Mouse (Mus musculus): ENCODE measurements around the gene Kcnc3. TPM values are rescaled to one million over a fixed set of nuclear protein-coding genes. Genes with fewer than 3 reads are reported as not detected.

Gene Kcnc3
- polyA plus RNA-seq, 1 experiment from 2014 or later, result 0.18 TPM

- no peaks in the 10 kb centered on the region for H3K27me3 ChIP-seq (ENCODE audit: control insufficient read depth, insufficient read depth, low read length)
- no peak overlapping the region for H3K27ac ChIP-seq (ENCODE audit: low read depth, low read length)
- H3K36me3 ChIP-seq (ENCODE audit: control insufficient read depth, insufficient read depth, low read length), result no peaks in the 10 kb centered on the region
- ATAC-seq (ENCODE audit: low FRiP score, low TSS enrichment), result no peak
- no peak overlapping the region for H3K4me2 ChIP-seq (replicated peaks; ENCODE audit: low read depth, low read length)
- no peak overlapping the region for H3K9ac ChIP-seq (ENCODE audit: low read depth, low read length)
- no peaks in the 10 kb centered on the region for H3K9me3 ChIP-seq (ENCODE audit: control insufficient read depth, low read length)
- H3K4me3 ChIP-seq (ENCODE audit: low read length), result no peak overlapping the region
- H3K4me1 ChIP-seq (ENCODE audit: control insufficient read depth, insufficient read depth, low read length), result no peaks in the 10 kb centered on the region
- WGBS, result 40% methylated on average over 8 of the region's 8 CpGs
Measured at GRCm38 (mm10) chr7:44563284-44563683, 27.2 kb upstream of the Kcnc3 start.

GRCm38 (mm10) chr7:44564486-44564885 lies 26.0 kb upstream of the Kcnc3 start:
- no peaks in the 10 kb centered on the region for H3K9me3 ChIP-seq (ENCODE audit: control insufficient read depth, low read length)
- WGBS, result 80% methylated on average over 10 of the region's 10 CpGs
- H3K4me3 ChIP-seq (ENCODE audit: low read length), result no peak overlapping the region
- ATAC-seq (ENCODE audit: low FRiP score, low TSS enrichment), result no peak
- H3K4me1 ChIP-seq (ENCODE audit: control insufficient read depth, insufficient read depth, low read length), result no peaks in the 10 kb centered on the region
- H3K4me2 ChIP-seq (replicated peaks; ENCODE audit: low read depth, low read length), result no peak overlapping the region
- no peaks in the 10 kb centered on the region for H3K27me3 ChIP-seq (ENCODE audit: control insufficient read depth, insufficient read depth, low read length)
- H3K36me3 ChIP-seq (ENCODE audit: control insufficient read depth, insufficient read depth, low read length), result no peaks in the 10 kb centered on the region
- H3K9ac ChIP-seq (ENCODE audit: low read depth, low read length), result no peak overlapping the region
- no peak overlapping the region for H3K27ac ChIP-seq (ENCODE audit: low read depth, low read length)

GRCm38 (mm10) chr7:44565414-44565813 lies 25.1 kb upstream of the Kcnc3 start:
- H3K36me3 ChIP-seq (ENCODE audit: control insufficient read depth, insufficient read depth, low read length), result no peaks in the 10 kb centered on the region
- no peaks in the 10 kb centered on the region for H3K9me3 ChIP-seq (ENCODE audit: control insufficient read depth, low read length)
- H3K9ac ChIP-seq (ENCODE audit: low read depth, low read length), result no peak overlapping the region
- no peak overlapping the region for H3K4me3 ChIP-seq (ENCODE audit: low read length)
- ATAC-seq (ENCODE audit: low FRiP score, low TSS enrichment), result no peak
- no peaks in the 10 kb centered on the region for H3K27me3 ChIP-seq (ENCODE audit: control insufficient read depth, insufficient read depth, low read length)
- no peak overlapping the region for H3K27ac ChIP-seq (ENCODE audit: low read depth, low read length)
- H3K4me1 ChIP-seq (ENCODE audit: control insufficient read depth, insufficient read depth, low read length), result no peaks in the 10 kb centered on the region
- no peak overlapping the region for H3K4me2 ChIP-seq (replicated peaks; ENCODE audit: low read depth, low read length)
- WGBS, result 68% methylated on average over 6 of the region's 6 CpGs

GRCm38 (mm10) chr7:44568803-44569202 lies 21.7 kb upstream of the Kcnc3 start:
- Histone ChIP-seq H3K36me3 (ENCODE audit: control insufficient read depth, insufficient read depth, low read length) (no peaks in the 10 kb centered on the region), H3K4me2 (replicated peaks; ENCODE audit: low read depth, low read length) (no peak overlapping the region), H3K9ac (ENCODE audit: low read depth, low read length) (no peak overlapping the region), H3K4me1 (ENCODE audit: control insufficient read depth, insufficient read depth, low read length) (no peaks in the 10 kb centered on the region), H3K27me3 (ENCODE audit: control insufficient read depth, insufficient read depth, low read length) (no peaks in the 10 kb centered on the region), H3K27ac (ENCODE audit: low read depth, low read length) (no peak overlapping the region), H3K9me3 (ENCODE audit: control insufficient read depth, low read length) (no peaks in the 10 kb centered on the region), H3K4me3 (ENCODE audit: low read length) (no peak overlapping the region)
- WGBS, result 76% methylated on average over 9 of the region's 9 CpGs
- no peak for ATAC-seq (ENCODE audit: low FRiP score, low TSS enrichment)

- 78% methylated on average over 6 of the region's 6 CpGs for WGBS
- H3K27ac ChIP-seq (ENCODE audit: low read depth, low read length), result no peak overlapping the region
Measured at GRCm38 (mm10) chr7:44570989-44571388, 19.5 kb upstream of the Kcnc3 start.

GRCm38 (mm10) chr7:44571811-44572210 lies 18.7 kb upstream of the Kcnc3 start:
- no peak for ATAC-seq (ENCODE audit: low FRiP score, low TSS enrichment)
- WGBS, result 42% methylated on average over 4 of the region's 4 CpGs
- no peak overlapping the region for H3K27ac ChIP-seq (ENCODE audit: low read depth, low read length)

More at GRCm38 (mm10) chr7:44570989-44571388, 19.5 kb upstream of the Kcnc3 start:
- no peaks in the 10 kb centered on the region for H3K27me3 ChIP-seq (ENCODE audit: control insufficient read depth, insufficient read depth, low read length)
- ATAC-seq (ENCODE audit: low FRiP score, low TSS enrichment), result no peak
- H3K9me3 ChIP-seq (ENCODE audit: control insufficient read depth, low read length), result no peaks in the 10 kb centered on the region
- H3K4me2 ChIP-seq (replicated peaks; ENCODE audit: low read depth, low read length), result no peak overlapping the region
- no peak overlapping the region for H3K4me3 ChIP-seq (ENCODE audit: low read length)
- no peaks in the 10 kb centered on the region for H3K4me1 ChIP-seq (ENCODE audit: control insufficient read depth, insufficient read depth, low read length)
- no peak overlapping the region for H3K9ac ChIP-seq (ENCODE audit: low read depth, low read length)
- no peaks in the 10 kb centered on the region for H3K36me3 ChIP-seq (ENCODE audit: control insufficient read depth, insufficient read depth, low read length)

GRCm38 (mm10) chr7:44572213-44572701 lies 18.2 kb upstream of the Kcnc3 start, which contains the start of gene Napsa:
Gene Napsa, plus strand, starts transcription at chr7:44572380.
- Histone ChIP-seq H3K9ac (ENCODE audit: low read depth, low read length) (no peak within 1 kb of the TSS), H3K4me1 (ENCODE audit: control insufficient read depth, insufficient read depth, low read length) (no peaks in the 10 kb centered on the region), H3K27ac (ENCODE audit: low read depth, low read length) (no peak within 1 kb of the TSS), H3K4me3 (ENCODE audit: low read length) (no peak within 1 kb of the TSS), H3K36me3 (ENCODE audit: control insufficient read depth, insufficient read depth, low read length) (no peaks in the 10 kb centered on the region), H3K27me3 (ENCODE audit: control insufficient read depth, insufficient read depth, low read length) (no peaks in the 10 kb centered on the region), H3K9me3 (ENCODE audit: control insufficient read depth, low read length) (no peaks in the 10 kb centered on the region), H3K4me2 (replicated peaks; ENCODE audit: low read depth, low read length) (no peak within 1 kb of the TSS)
- WGBS, result 41% methylated on average over 7 of the region's 7 CpGs
- ATAC-seq (ENCODE audit: low FRiP score, low TSS enrichment), result no peak

More at GRCm38 (mm10) chr7:44571811-44572210, 18.7 kb upstream of the Kcnc3 start:
- Histone ChIP-seq H3K4me2 (replicated peaks; ENCODE audit: low read depth, low read length) (no peak overlapping the region), H3K9ac (ENCODE audit: low read depth, low read length) (no peak overlapping the region), H3K4me1 (ENCODE audit: control insufficient read depth, insufficient read depth, low read length) (no peaks in the 10 kb centered on the region), H3K4me3 (ENCODE audit: low read length) (no peak overlapping the region), H3K36me3 (ENCODE audit: control insufficient read depth, insufficient read depth, low read length) (no peaks in the 10 kb centered on the region), H3K27me3 (ENCODE audit: control insufficient read depth, insufficient read depth, low read length) (no peaks in the 10 kb centered on the region), H3K9me3 (ENCODE audit: control insufficient read depth, low read length) (no peaks in the 10 kb centered on the region)

GRCm38 (mm10) chr7:44572956-44573484 lies 17.4 kb upstream of the Kcnc3 start:
- no peaks in the 10 kb centered on the region for H3K4me1 ChIP-seq (ENCODE audit: control insufficient read depth, insufficient read depth, low read length)
- no peak overlapping the region for H3K27ac ChIP-seq (ENCODE audit: low read depth, low read length)
- H3K4me2 ChIP-seq (replicated peaks; ENCODE audit: low read depth, low read length), result no peak overlapping the region
- no peaks in the 10 kb centered on the region for H3K9me3 ChIP-seq (ENCODE audit: control insufficient read depth, low read length)
- H3K27me3 ChIP-seq (ENCODE audit: control insufficient read depth, insufficient read depth, low read length), result no peaks in the 10 kb centered on the region
- ATAC-seq (ENCODE audit: low FRiP score, low TSS enrichment), result no peak
- no peak overlapping the region for H3K4me3 ChIP-seq (ENCODE audit: low read length)
- no peak overlapping the region for H3K9ac ChIP-seq (ENCODE audit: low read depth, low read length)
- no peaks in the 10 kb centered on the region for H3K36me3 ChIP-seq (ENCODE audit: control insufficient read depth, insufficient read depth, low read length)
- 86% methylated on average over 5 of the region's 5 CpGs for WGBS

- ATAC-seq (ENCODE audit: low FRiP score, low TSS enrichment), result no peak
- H3K36me3 ChIP-seq (ENCODE audit: control insufficient read depth, insufficient read depth, low read length), result no peaks in the 10 kb centered on the region
- H3K4me1 ChIP-seq (ENCODE audit: control insufficient read depth, insufficient read depth, low read length), result no peaks in the 10 kb centered on the region
- H3K27ac ChIP-seq (ENCODE audit: low read depth, low read length), result no peak overlapping the region
- no peak overlapping the region for H3K9ac ChIP-seq (ENCODE audit: low read depth, low read length)
- H3K4me3 ChIP-seq (ENCODE audit: low read length), result no peak overlapping the region
- WGBS, result 44% methylated on average over 5 of the region's 5 CpGs
- no peaks in the 10 kb centered on the region for H3K9me3 ChIP-seq (ENCODE audit: control insufficient read depth, low read length)
- no peaks in the 10 kb centered on the region for H3K27me3 ChIP-seq (ENCODE audit: control insufficient read depth, insufficient read depth, low read length)
- no peak overlapping the region for H3K4me2 ChIP-seq (replicated peaks; ENCODE audit: low read depth, low read length)
Measured at GRCm38 (mm10) chr7:44576333-44576844, 14.1 kb upstream of the Kcnc3 start.

Measured in kidney, embryonic 14.5 days (tissue).